ENCODE assay signal across 8 mouse cellular contexts in genomic region chr10:44002995-44003524, GRCm38 (mm10).
DNase-seq lines count a peak whose midpoint lies in the region; ATAC-seq and TF ChIP-seq lines count a peak whose summit lies in the region.

No protein-coding gene starts in this region.

- H3K27me3 ChIP-seq in lung, embryonic 14.5 days (ENCODE audit: insufficient read depth, low read length), result peaks cover 43% of the 10 kb centered on the region
- H3K27me3 ChIP-seq in embryonic facial prominence, embryonic 13.5 days, result peaks cover 73% of the 10 kb centered on the region
- H3K27me3 ChIP-seq in intestine, postnatal 0 days (replicated peaks; ENCODE audit: control insufficient read depth, insufficient read depth, low read length), result peaks cover 23% of the 10 kb centered on the region
- peaks cover 35% of the 10 kb centered on the region for H3K27me3 ChIP-seq in neural tube, embryonic 14.5 days (ENCODE audit: control insufficient read depth, insufficient read depth, low read length)

- peak overlapping the region; percentile 74 for H3K4me2 ChIP-seq in lung, embryonic 14.5 days
- H3K4me2 ChIP-seq in embryonic facial prominence, embryonic 13.5 days, result peak overlapping the region; percentile 78
- H3K4me2 ChIP-seq in intestine, postnatal 0 days (replicated peaks; ENCODE audit: low read depth), result peak overlapping the region; percentile 73
- peak overlapping the region; percentile 51 for H3K4me2 ChIP-seq in neural tube, embryonic 14.5 days (ENCODE audit: low read depth, low read length)

- peak overlapping the region; percentile 57 for H3K4me3 ChIP-seq in lung, embryonic 14.5 days (ENCODE audit: low read depth, low read length)
- peak overlapping the region; percentile 64 for H3K4me3 ChIP-seq in embryonic facial prominence, embryonic 13.5 days
- peak overlapping the region; percentile 87 for H3K4me3 ChIP-seq in intestine, postnatal 0 days (ENCODE audit: low read depth, low read length)
- H3K4me3 ChIP-seq in neural tube, embryonic 14.5 days (ENCODE audit: low read depth, low read length), result peak overlapping the region; percentile 35

- DNase-seq in lung, embryonic 14.5 days, result no peak
- no peak for DNase-seq in lung, postnatal 4 days
- DNase-seq in right cerebral cortex, adult 2 months (ENCODE audit: low spot score in 2 of 2), result no peak
- no peak for DNase-seq in spleen, postnatal 14 days (ENCODE audit: low spot score in 2 of 2)

- no peaks in the 10 kb centered on the region for H3K36me3 ChIP-seq in lung, embryonic 14.5 days (ENCODE audit: insufficient read depth)
- H3K36me3 ChIP-seq in embryonic facial prominence, embryonic 13.5 days, result no peaks in the 10 kb centered on the region
- no peaks in the 10 kb centered on the region for H3K36me3 ChIP-seq in intestine, postnatal 0 days (ENCODE audit: control insufficient read depth, insufficient read depth)
- no peaks in the 10 kb centered on the region for H3K36me3 ChIP-seq in neural tube, embryonic 14.5 days (ENCODE audit: control insufficient read depth, insufficient read depth, low read length)

- H3K27ac ChIP-seq in lung, embryonic 14.5 days (ENCODE audit: low read depth), result no peak overlapping the region
- H3K27ac ChIP-seq in embryonic facial prominence, embryonic 13.5 days, result no peak overlapping the region
- peak overlapping the region; percentile 86; the same call in 1 of the 2 replicates for H3K27ac ChIP-seq in intestine, postnatal 0 days (ENCODE audit: low read depth, low read length)
- no peak overlapping the region for H3K27ac ChIP-seq in neural tube, embryonic 14.5 days (ENCODE audit: low read depth, low read length)

- no peaks in the 10 kb centered on the region for H3K9me3 ChIP-seq in lung, embryonic 14.5 days (ENCODE audit: low read depth, low read length)
- no peaks in the 10 kb centered on the region for H3K9me3 ChIP-seq in embryonic facial prominence, embryonic 13.5 days
- H3K9me3 ChIP-seq in intestine, postnatal 0 days (ENCODE audit: control insufficient read depth), result no peaks in the 10 kb centered on the region
- H3K9me3 ChIP-seq in neural tube, embryonic 14.5 days (ENCODE audit: control insufficient read depth, low read length), result no peaks in the 10 kb centered on the region

- peak overlapping the region; percentile 47 for H3K9ac ChIP-seq in lung, embryonic 14.5 days
- peak overlapping the region; percentile 69 for H3K9ac ChIP-seq in embryonic facial prominence, embryonic 13.5 days
- peak overlapping the region; percentile 78 for H3K9ac ChIP-seq in intestine, postnatal 0 days (ENCODE audit: low read depth, low read length)
- 0 out of 2 replicates have a peak overlapping the region, but pooled peaks have one; percentile 16 for H3K9ac ChIP-seq in neural tube, embryonic 14.5 days (replicated peaks; ENCODE audit: low read depth, low read length)

- TF ChIP-seq CTCF in lung, embryonic 14.5 days (IDR thresholded peaks at IDR 0.05; ENCODE audit: low read depth), result no peak
- no peak for TF ChIP-seq CTCF in intestine, postnatal 0 days (IDR thresholded peaks at IDR 0.05; ENCODE audit: low read depth)

- WGBS in lung, embryonic 14.5 days, result 2% methylated on average over 11 of the region's 11 CpGs
- 3% methylated on average over 11 of the region's 11 CpGs for WGBS in embryonic facial prominence, embryonic 13.5 days
- WGBS in intestine, postnatal 0 days, result 2% methylated on average over 11 of the region's 11 CpGs
- 2% methylated on average over 11 of the region's 11 CpGs for WGBS in neural tube, embryonic 14.5 days

- ATAC-seq in lung, embryonic 14.5 days (ENCODE audit: insufficient read depth), result no peak
- no peak for ATAC-seq in embryonic facial prominence, embryonic 13.5 days (ENCODE audit: insufficient number of reproducible peaks, insufficient read depth, low FRiP score, low TSS enrichment, low read depth)
- no peak for ATAC-seq in intestine, postnatal 0 days
- peak; percentile 1; the same call in 1 of the 2 replicates for ATAC-seq in neural tube, embryonic 14.5 days (ENCODE audit: low read depth)
- no peak for ATAC-seq in monocyte, adult 5-6 weeks (replicated peaks; ENCODE audit: insufficient number of reproducible peaks, low FRiP score, low TSS enrichment, poor library complexity, severe bottlenecking)

- H3K4me1 ChIP-seq in lung, embryonic 14.5 days (ENCODE audit: insufficient read depth), result no peaks in the 10 kb centered on the region; the same call in 1 of the 2 replicates
- H3K4me1 ChIP-seq in embryonic facial prominence, embryonic 13.5 days, result peaks cover 35% of the 10 kb centered on the region
- no peaks in the 10 kb centered on the region for H3K4me1 ChIP-seq in intestine, postnatal 0 days (replicated peaks; ENCODE audit: control insufficient read depth, insufficient read depth, low read length)
- no peaks in the 10 kb centered on the region for H3K4me1 ChIP-seq in neural tube, embryonic 14.5 days (ENCODE audit: control insufficient read depth, insufficient read depth, low read length)

Comparison
In these comparisons a context has a peak if more than half of its experiments do, and no peak if none do; other contexts are left out.
1. H3K4me3 ChIP-seq: peak in every context shown above with its lines; median percentile 87 in intestine, postnatal 0 days; 64 in embryonic facial prominence, embryonic 13.5 days; 57 in lung, embryonic 14.5 days; 35 in neural tube, embryonic 14.5 days.
2. H3K9ac ChIP-seq: peak in every context shown above with its lines; median percentile 78 in intestine, postnatal 0 days; 69 in embryonic facial prominence, embryonic 13.5 days; 47 in lung, embryonic 14.5 days; 16 in neural tube, embryonic 14.5 days.